Mouse (Mus musculus): ENCODE results near the gene Ptpn7. TPM values are rescaled to one million over a fixed set of nuclear protein-coding genes. Genes with fewer than 3 reads are reported as not detected.
A peak's percentile ranks its signal among the peaks of the same experiment; 100 is the strongest.

Ptpn7 gene
- polyA plus RNA-seq, 1 experiment from 2014 or later, result 0.62 TPM

DNA sequence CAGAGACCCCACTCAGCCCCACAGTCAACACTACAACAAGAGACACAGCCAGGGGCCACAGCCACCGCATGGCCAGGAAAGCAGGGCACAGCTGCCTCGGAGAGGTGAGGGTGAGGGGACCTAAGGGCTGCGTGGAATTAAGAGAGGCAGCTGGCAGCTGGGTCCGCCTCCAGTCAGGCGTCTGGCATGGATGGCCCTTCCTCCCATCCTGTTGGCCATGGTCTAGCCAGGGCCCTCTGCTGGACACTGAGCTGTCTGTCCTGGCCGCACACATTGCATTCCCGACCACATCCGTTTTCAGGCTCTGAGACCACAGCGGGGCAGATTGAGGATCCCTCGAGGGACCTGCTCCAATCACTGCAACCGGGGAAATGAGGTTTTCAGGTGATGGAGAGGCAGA lies 34.9 kb downstream of the Ptpn7 start, which contains the start of gene Gpr37l1:
Gene Gpr37l1, minus strand, starts transcription at position 247 of the 400 bp plus-strand sequence.
- Histone ChIP-seq H3K27me3 (no peaks in the 10 kb centered on the region; the same call in 1 of the 2 replicates), H3K4me2 (no peak within 1 kb of the TSS), H3K36me3 (no peaks in the 10 kb centered on the region), H3K9me3 (no peaks in the 10 kb centered on the region), H3K27ac (no peak within 1 kb of the TSS), H3K4me3 (no peak within 1 kb of the TSS), H3K9ac (no peak within 1 kb of the TSS), H3K4me1 (replicated peaks) (0 out of 2 replicates have a peak, but pooled peaks cover 4% of the 10 kb centered on the region)
- WGBS, result 60% methylated on average over 11 of the region's 11 CpGs
- ATAC-seq (ENCODE audit: low FRiP score), result no peak

GRCm38 (mm10) chr1:135168453-135169200 lies 36.1 kb downstream of the Ptpn7 start:
- WGBS, result 94% methylated on average over 10 of the region's 10 CpGs
- no peak overlapping the region for H3K4me2 ChIP-seq
- no peak overlapping the region for H3K27ac ChIP-seq
- H3K4me1 ChIP-seq (replicated peaks), result 0 out of 2 replicates have a peak, but pooled peaks cover 4% of the 10 kb centered on the region
- no peaks in the 10 kb centered on the region; the same call in 1 of the 2 replicates for H3K27me3 ChIP-seq
- H3K4me3 ChIP-seq, result no peak overlapping the region
- no peaks in the 10 kb centered on the region for H3K36me3 ChIP-seq
- H3K9ac ChIP-seq, result no peak overlapping the region
- no peaks in the 10 kb centered on the region for H3K9me3 ChIP-seq
- no peak for ATAC-seq (ENCODE audit: low FRiP score)

DNA sequence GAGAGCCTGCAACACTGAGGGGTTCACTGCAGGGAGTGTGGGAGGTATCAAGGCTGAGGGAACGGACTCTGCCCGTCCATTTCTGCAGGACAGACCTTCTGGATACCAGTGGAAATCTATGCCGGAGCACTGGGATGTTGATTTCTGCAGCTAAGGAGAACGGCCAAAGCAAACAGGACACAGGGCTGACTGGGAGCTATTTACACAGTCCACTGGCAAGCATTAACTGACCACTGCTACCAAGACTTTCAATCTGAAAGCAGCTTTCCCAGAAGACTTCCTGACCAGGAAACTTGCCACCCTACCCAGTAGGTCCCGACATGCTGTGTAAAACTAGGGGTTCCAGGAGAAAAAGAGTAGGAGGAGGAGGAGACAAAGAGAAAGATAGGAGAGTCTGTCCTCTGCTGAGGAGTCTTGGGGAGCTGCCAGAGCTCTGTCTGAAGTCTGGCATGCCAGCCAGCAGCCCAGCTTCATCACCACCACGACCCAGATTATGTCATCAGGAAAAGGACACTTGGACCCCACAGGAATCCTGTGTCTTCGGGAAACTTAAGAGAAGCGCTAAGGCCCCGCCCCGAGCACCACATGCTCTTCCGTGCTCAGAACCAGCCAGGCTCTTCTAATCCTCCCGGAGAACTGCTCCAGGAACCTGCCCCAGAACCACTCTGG lies 37.2 kb downstream of the Ptpn7 start:
- H3K4me3 ChIP-seq, result no peak overlapping the region
- 0 out of 2 replicates have a peak overlapping the region, but pooled peaks have one; percentile 15 for H3K27ac ChIP-seq
- no peaks in the 10 kb centered on the region for H3K36me3 ChIP-seq
- H3K27me3 ChIP-seq, result no peaks in the 10 kb centered on the region; the same call in 1 of the 2 replicates
- no peak for ATAC-seq (ENCODE audit: low FRiP score)
- no peaks in the 10 kb centered on the region for H3K9me3 ChIP-seq
- 0 out of 2 replicates have a peak, but pooled peaks cover 4% of the 10 kb centered on the region for H3K4me1 ChIP-seq (replicated peaks)
- WGBS, result 64% methylated on average over 12 of the region's 12 CpGs
- no peak overlapping the region for H3K4me2 ChIP-seq
- no peak overlapping the region for H3K9ac ChIP-seq

DNA sequence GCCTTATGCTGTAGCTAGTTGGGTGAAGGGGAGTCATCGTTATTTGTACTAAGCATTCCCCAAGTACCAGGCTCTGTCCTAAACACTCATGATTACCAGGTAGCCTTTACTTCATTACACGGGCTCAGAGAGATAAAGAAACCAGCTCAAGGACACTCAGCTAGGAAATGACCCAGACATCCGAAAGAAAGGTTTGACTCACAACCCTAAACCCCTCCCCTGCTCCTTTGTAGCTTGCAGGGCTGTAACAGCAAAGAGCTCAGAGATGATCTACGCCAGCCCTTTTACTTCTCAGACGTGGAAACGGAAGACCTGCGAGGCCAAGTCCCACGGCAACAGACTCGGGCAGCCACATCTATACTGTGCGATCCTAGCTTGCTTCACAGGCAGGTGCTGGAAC lies 37.8 kb downstream of the Ptpn7 start:
- H3K27ac ChIP-seq, result no peak overlapping the region
- no peaks in the 10 kb centered on the region; the same call in 1 of the 2 replicates for H3K27me3 ChIP-seq
- H3K36me3 ChIP-seq, result no peaks in the 10 kb centered on the region
- no peak overlapping the region for H3K4me2 ChIP-seq
- no peak overlapping the region for H3K9ac ChIP-seq
- no peak overlapping the region for H3K4me3 ChIP-seq
- H3K4me1 ChIP-seq (replicated peaks), result 0 out of 2 replicates have a peak, but pooled peaks cover 4% of the 10 kb centered on the region
- no peaks in the 10 kb centered on the region for H3K9me3 ChIP-seq
- 81% methylated on average over 10 of the region's 10 CpGs for WGBS
- no peak for ATAC-seq (ENCODE audit: low FRiP score)

DNA sequence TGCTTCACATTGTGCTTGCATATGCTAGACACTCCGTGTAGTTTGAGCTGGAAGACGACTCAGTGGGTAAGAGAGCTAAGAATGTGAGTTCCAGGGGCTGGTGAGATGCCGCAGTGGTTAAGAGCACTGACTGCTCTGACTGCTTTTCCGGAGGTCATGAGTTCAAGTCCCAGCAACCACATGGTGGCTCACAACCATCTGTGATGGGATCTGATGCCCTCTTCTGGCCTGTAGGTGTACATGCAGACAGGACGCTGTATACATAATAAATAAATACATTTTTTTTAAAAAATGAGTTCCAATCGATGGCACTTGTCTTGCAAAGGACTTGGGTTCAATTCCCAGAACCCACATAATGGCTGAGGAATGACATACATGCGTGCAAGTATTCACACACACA lies 38.7 kb downstream of the Ptpn7 start:
- WGBS, result 85% methylated on average over 7 of the region's 7 CpGs

DNA sequence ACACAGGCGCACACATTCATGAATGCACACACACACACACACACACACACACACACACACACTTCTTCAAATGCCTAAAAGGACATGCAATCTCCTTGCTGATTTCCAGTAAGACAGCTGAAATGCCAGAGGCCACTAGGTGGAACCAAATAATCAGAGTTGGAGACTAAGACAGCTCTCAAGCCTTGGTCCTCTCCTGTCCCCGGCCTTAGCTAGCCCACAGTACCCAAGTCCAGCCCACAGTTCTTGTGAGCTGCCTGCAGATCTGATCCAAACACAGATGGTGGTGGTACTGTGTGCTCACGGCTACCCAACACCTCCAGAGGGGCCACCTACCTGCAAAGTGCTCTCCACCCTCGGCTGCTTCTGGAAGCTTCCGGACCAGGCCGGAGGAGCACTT lies 39.5 kb downstream of the Ptpn7 start:
- Histone ChIP-seq H3K4me2 (no peak overlapping the region), H3K36me3 (no peaks in the 10 kb centered on the region), H3K9ac (no peak overlapping the region), H3K9me3 (no peaks in the 10 kb centered on the region), H3K4me1 (replicated peaks) (0 out of 2 replicates have a peak, but pooled peaks cover 4% of the 10 kb centered on the region), H3K27ac (no peak overlapping the region), H3K27me3 (no peaks in the 10 kb centered on the region; the same call in 1 of the 2 replicates), H3K4me3 (no peak overlapping the region)
- ATAC-seq (ENCODE audit: low FRiP score), result peak; percentile 72
- WGBS, result 56% methylated on average over 6 of the region's 6 CpGs

More for the DNA sequence above, 38.7 kb downstream of the Ptpn7 start:
- no peaks in the 10 kb centered on the region for H3K36me3 ChIP-seq
- no peak overlapping the region for H3K4me3 ChIP-seq
- H3K4me1 ChIP-seq (replicated peaks), result 0 out of 2 replicates have a peak, but pooled peaks cover 4% of the 10 kb centered on the region
- no peak overlapping the region for H3K9ac ChIP-seq
- H3K9me3 ChIP-seq, result no peaks in the 10 kb centered on the region
- H3K27ac ChIP-seq, result no peak overlapping the region
- no peak overlapping the region for H3K4me2 ChIP-seq
- no peak for ATAC-seq (ENCODE audit: low FRiP score)
- no peaks in the 10 kb centered on the region; the same call in 1 of the 2 replicates for H3K27me3 ChIP-seq

GRCm38 (mm10) chr1:135173311-135173710 lies 40.8 kb downstream of the Ptpn7 start:
- no peak for ATAC-seq (ENCODE audit: low FRiP score)
- Histone ChIP-seq H3K9me3 (no peaks in the 10 kb centered on the region), H3K4me1 (replicated peaks) (0 out of 2 replicates have a peak, but pooled peaks cover 4% of the 10 kb centered on the region), H3K36me3 (no peaks in the 10 kb centered on the region), H3K4me3 (no peak overlapping the region), H3K27me3 (no peaks in the 10 kb centered on the region), H3K4me2 (no peak overlapping the region), H3K27ac (no peak overlapping the region), H3K9ac (no peak overlapping the region)
- WGBS, result 92% methylated on average over 6 of the region's 6 CpGs

DNA sequence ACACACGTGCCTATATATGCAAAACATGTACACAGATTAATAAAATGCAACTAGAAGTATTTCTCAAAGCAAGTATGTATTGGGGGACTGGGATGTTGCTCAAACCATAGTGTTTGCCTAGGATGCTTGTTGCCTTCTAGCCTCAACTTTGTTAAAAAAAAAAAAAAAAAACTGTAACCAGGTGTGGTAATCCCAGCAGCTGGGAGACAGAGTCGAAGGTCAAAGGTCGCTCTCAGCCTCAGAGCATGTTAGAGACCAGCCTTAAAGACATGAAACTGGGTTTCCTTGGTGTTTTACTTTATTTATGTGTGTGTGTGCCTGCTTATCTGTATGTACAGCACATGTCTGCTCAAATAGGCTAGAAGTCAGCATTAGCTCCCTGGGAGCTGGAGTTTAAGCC lies 42.7 kb downstream of the Ptpn7 start:
- Histone ChIP-seq H3K4me1 (replicated peaks) (no peaks in the 10 kb centered on the region), H3K27ac (no peak overlapping the region), H3K4me2 (no peak overlapping the region), H3K9ac (no peak overlapping the region), H3K9me3 (no peaks in the 10 kb centered on the region), H3K27me3 (no peaks in the 10 kb centered on the region), H3K36me3 (no peaks in the 10 kb centered on the region), H3K4me3 (no peak overlapping the region)
- ATAC-seq (ENCODE audit: low FRiP score), result no peak
- WGBS, result 88% methylated on average over 3 of the region's 3 CpGs

DNA sequence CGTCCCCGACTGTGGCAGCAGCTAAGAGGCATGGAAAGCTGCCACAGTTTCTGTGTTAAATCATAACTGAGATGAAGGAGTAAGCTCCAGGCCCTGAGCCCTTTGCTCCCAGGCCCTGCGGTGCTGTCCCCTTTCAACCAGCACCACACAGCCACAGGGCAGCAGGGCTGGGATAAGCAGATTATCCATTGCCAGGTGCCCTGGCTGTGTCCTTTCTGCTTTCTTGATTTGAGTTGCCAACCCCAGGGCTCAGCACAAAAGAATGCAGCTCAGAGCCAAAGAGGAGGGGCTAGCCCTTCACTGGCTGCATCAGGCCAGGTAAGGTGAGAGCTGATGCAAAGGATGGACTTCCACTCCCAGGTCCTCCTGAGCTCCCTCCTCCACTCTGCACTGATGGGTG lies 45.2 kb downstream of the Ptpn7 start:
- no peak for ATAC-seq (ENCODE audit: low FRiP score)
- Histone ChIP-seq H3K9me3 (no peaks in the 10 kb centered on the region), H3K4me3 (no peak overlapping the region), H3K27me3 (no peaks in the 10 kb centered on the region), H3K9ac (no peak overlapping the region), H3K27ac (no peak overlapping the region), H3K4me2 (no peak overlapping the region), H3K4me1 (replicated peaks) (0 out of 2 replicates have a peak, but pooled peaks cover 5% of the 10 kb centered on the region), H3K36me3 (no peaks in the 10 kb centered on the region)
- 94% methylated on average over 3 of the region's 3 CpGs for WGBS

- H3K4me1 ChIP-seq (replicated peaks), result 0 out of 2 replicates have a peak, but pooled peaks cover 5% of the 10 kb centered on the region
- 90% methylated on average over 7 of the region's 7 CpGs for WGBS
- H3K9me3 ChIP-seq, result no peaks in the 10 kb centered on the region
- no peak overlapping the region for H3K4me3 ChIP-seq
- H3K4me2 ChIP-seq, result no peak overlapping the region
- no peak overlapping the region for H3K9ac ChIP-seq
- no peak overlapping the region for H3K27ac ChIP-seq
- no peak for ATAC-seq (ENCODE audit: low FRiP score)
- no peaks in the 10 kb centered on the region for H3K36me3 ChIP-seq
- H3K27me3 ChIP-seq, result no peaks in the 10 kb centered on the region
These were observed 46.4 kb downstream of the Ptpn7 start for GRCm38 (mm10) chr1:135178863-135179262.

GRCm38 (mm10) chr1:135180830-135181229 lies 48.3 kb downstream of the Ptpn7 start:
- no peak for ATAC-seq (ENCODE audit: low FRiP score)
- Histone ChIP-seq H3K4me1 (replicated peaks) (0 out of 2 replicates have a peak, but pooled peaks cover 5% of the 10 kb centered on the region), H3K36me3 (no peaks in the 10 kb centered on the region), H3K27ac (no peak overlapping the region), H3K9me3 (no peaks in the 10 kb centered on the region), H3K27me3 (no peaks in the 10 kb centered on the region), H3K4me3 (no peak overlapping the region), H3K9ac (no peak overlapping the region), H3K4me2 (no peak overlapping the region)
- 89% methylated on average over 10 of the region's 10 CpGs for WGBS

GRCm38 (mm10) chr1:135181275-135181674 lies 48.8 kb downstream of the Ptpn7 start:
- 81% methylated on average over 4 of the region's 4 CpGs for WGBS
- 0 out of 2 replicates have a peak, but pooled peaks cover 5% of the 10 kb centered on the region for H3K4me1 ChIP-seq (replicated peaks)
- H3K9me3 ChIP-seq, result no peaks in the 10 kb centered on the region
- H3K36me3 ChIP-seq, result no peaks in the 10 kb centered on the region
- no peaks in the 10 kb centered on the region for H3K27me3 ChIP-seq
- no peak overlapping the region for H3K9ac ChIP-seq
- H3K4me3 ChIP-seq, result no peak overlapping the region
- H3K27ac ChIP-seq, result no peak overlapping the region
- H3K4me2 ChIP-seq, result no peak overlapping the region
- ATAC-seq (ENCODE audit: low FRiP score), result no peak

Data from hindbrain, embryonic 13.5 days (tissue).